Mouse (Mus musculus): ENCODE measurements around the gene Adgrf4. TPM values are rescaled to one million over a fixed set of nuclear protein-coding genes. Genes with fewer than 3 reads are reported as not detected.
A peak's percentile ranks its signal among the peaks of the same experiment; 100 is the strongest.

Gene Adgrf4
- under 1 TPM; 0.26 to 0.27 TPM for total RNA-seq (2021)
- long read RNA-seq, experiment 1 = 0 reads
- long read RNA-seq, experiment 2 = 0 reads

- DNase-seq = no peak
- intact Hi-C loops (cut with DNase I) = no loop called here
Observed at GRCm38 (mm10) chr17:42692136-42692535, at the start of gene Adgrf4. Gene Adgrf4, minus strand, starts transcription at chr17:42692284.

GRCm38 (mm10) chr17:42741801-42742217 is 49.7 kb upstream of the Adgrf4 start, which contains the start of gene Adgrf2:
Gene Adgrf2, minus strand, starts transcription at chr17:42742179.
- DNase-seq = peak; percentile 43 to 54
- intact Hi-C loops (cut with DNase I) = no loop called here

- no peak for DNase-seq
- intact Hi-C loops (cut with DNase I) = no loop called here
Observed at GRCm38 (mm10) chr17:42738794-42739193, 46.7 kb upstream of the Adgrf4 start.

GRCm38 (mm10) chr17:42717161-42717560 is 25.1 kb upstream of the Adgrf4 start:
- no peak for DNase-seq
- intact Hi-C loops (cut with DNase I) = no loop called here

GRCm38 (mm10) chr17:42714991-42715390 is 22.9 kb upstream of the Adgrf4 start:
- intact Hi-C loops (cut with DNase I) = no loop called here

GRCm38 (mm10) chr17:42710717-42711116 is 18.6 kb upstream of the Adgrf4 start:
- DNase-seq = no peak
- intact Hi-C loops (cut with DNase I) = no loop called here

More at GRCm38 (mm10) chr17:42714991-42715390, 22.9 kb upstream of the Adgrf4 start:
- no peak for DNase-seq

GRCm38 (mm10) chr17:42705611-42706010 is 13.5 kb upstream of the Adgrf4 start:
- intact Hi-C loops (cut with DNase I) = no loop called here
- no peak for DNase-seq

- intact Hi-C loops (cut with DNase I) = no loop called here
- DNase-seq = no peak
Observed at GRCm38 (mm10) chr17:42702198-42702597, 10.1 kb upstream of the Adgrf4 start.

- DNase-seq = no peak
- intact Hi-C loops (cut with DNase I) = no loop called here
Observed at GRCm38 (mm10) chr17:42694730-42695129, 2.6 kb upstream of the Adgrf4 start.

- DNase-seq = no peak
- intact Hi-C loops (cut with DNase I) = no loop called here
Observed at GRCm38 (mm10) chr17:42690531-42690930, 1.6 kb downstream of the Adgrf4 start.

GRCm38 (mm10) chr17:42658634-42659422 is 33.3 kb downstream of the Adgrf4 start:
- peak; percentile 39 to 56 for DNase-seq
- intact Hi-C loops (cut with DNase I) = loop anchor here (5.0 kb wide), 1 partner anchor 283 kb away; no protein-coding TSS in a partner anchor

- intact Hi-C loops (cut with DNase I) = no loop called here
- DNase-seq = peak; percentile 11 to 47
Observed at GRCm38 (mm10) chr17:42643416-42643815, 48.7 kb downstream of the Adgrf4 start.

GRCm38 (mm10) chr17:42630206-42630605 is 61.9 kb downstream of the Adgrf4 start:
- intact Hi-C loops (cut with DNase I) = no loop called here
- DNase-seq = peak; percentile 16 to 25

GRCm38 (mm10) chr17:42613043-42613737 is 78.9 kb downstream of the Adgrf4 start:
- peak; percentile 11 to 63 for DNase-seq
- intact Hi-C loops (cut with DNase I) = loop anchor here (5.0 kb wide), 1 partner anchor 329 kb away; no protein-coding TSS in a partner anchor

- no peak for DNase-seq
- intact Hi-C loops (cut with DNase I) = loop anchor here (5.0 kb wide), 1 partner anchor 331 kb away; no protein-coding TSS in a partner anchor
Observed at GRCm38 (mm10) chr17:42611295-42611694, 80.8 kb downstream of the Adgrf4 start, which contains the start of gene Opn5. Gene Opn5, minus strand, starts transcription at chr17:42611395.

GRCm38 (mm10) chr17:42608270-42608669 is 83.8 kb downstream of the Adgrf4 start:
- DNase-seq = no peak
- intact Hi-C loops (cut with DNase I) = loop anchor here (10.0 kb wide), 1 partner anchor 1633 kb away; no protein-coding TSS in a partner anchor

Other genes with a start within 250 kb of the Adgrf4 start
- gene Opn5, start 80.9 kb downstream of the Adgrf4 start, total RNA-seq (2021) = not detected
- under 1 TPM; 0.10 to 0.32 TPM for gene Adgrf2, start 49.9 kb upstream of the Adgrf4 start, total RNA-seq (2021)
- gene Cd2ap, start 184.4 kb upstream of the Adgrf4 start, total RNA-seq (2021) = 10 to 100 TPM; 30.7 to 32.7 TPM